Mouse (Mus musculus): ENCODE data around the gene Rras2. TPM values are rescaled to one million over a fixed set of nuclear protein-coding genes. Genes with fewer than 3 reads are reported as not detected.
A peak's percentile ranks its signal among the peaks of the same experiment; 100 is the strongest.

Rras2 gene
- polyA plus RNA-seq, 1 experiment from 2014 or later: 18.6 TPM

DNA sequence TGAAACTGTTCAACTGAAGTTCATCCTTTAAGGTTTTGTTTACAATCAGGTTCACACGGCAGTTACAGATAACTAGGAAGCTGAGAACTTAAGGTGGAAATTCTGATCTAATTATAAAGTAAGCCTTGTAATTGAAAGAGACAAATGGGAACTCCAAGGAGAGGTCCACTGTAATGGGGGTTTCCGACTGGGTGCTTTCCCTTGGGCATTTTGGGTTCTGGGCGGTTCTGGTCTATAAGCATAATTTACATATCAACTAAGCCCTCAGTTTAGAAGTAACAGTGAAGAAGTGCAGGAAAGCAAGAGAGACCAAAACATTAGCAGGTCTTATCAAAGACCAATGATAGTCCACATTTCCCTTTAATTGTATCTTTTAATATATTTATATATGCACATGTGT is 33.8 kb downstream of the Rras2 start:
- no peak overlapping the region for H3K27ac ChIP-seq
- no peaks in the 10 kb centered on the region for H3K9me3 ChIP-seq
- peaks cover 11% of the 10 kb centered on the region for H3K4me1 ChIP-seq (replicated peaks)
- H3K36me3 ChIP-seq: no peaks in the 10 kb centered on the region
- no peak for ATAC-seq
- 84% methylated on average over 3 of the region's 3 CpGs for WGBS
- no peaks in the 10 kb centered on the region for H3K27me3 ChIP-seq
- no peak overlapping the region for H3K9ac ChIP-seq (replicated peaks)
- H3K4me3 ChIP-seq (replicated peaks): no peak overlapping the region
- no peak overlapping the region for H3K4me2 ChIP-seq (replicated peaks)

DNA sequence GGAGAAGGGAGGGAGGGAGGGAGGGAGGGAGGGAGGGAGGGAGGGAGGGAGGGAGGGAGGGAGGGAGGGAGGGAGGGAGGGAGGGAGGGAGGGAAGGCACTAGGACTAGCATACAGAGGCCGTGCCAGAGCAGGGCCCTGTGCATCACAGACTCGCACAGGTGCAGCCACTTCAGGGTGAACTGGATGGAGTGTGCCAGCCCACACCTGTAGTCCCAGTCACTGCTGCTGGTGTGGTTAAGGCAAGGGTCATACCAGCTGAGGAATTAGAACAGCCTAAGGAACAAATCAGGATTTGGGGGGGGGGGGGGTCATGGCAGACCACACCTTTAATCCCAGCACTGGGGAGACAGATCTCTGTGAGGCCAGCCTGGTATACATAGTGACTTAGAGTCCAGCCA is 34.5 kb downstream of the Rras2 start:
- no peak overlapping the region for H3K9ac ChIP-seq (replicated peaks)
- H3K4me2 ChIP-seq (replicated peaks): no peak overlapping the region
- ATAC-seq: no peak
- no peaks in the 10 kb centered on the region for H3K36me3 ChIP-seq
- H3K27ac ChIP-seq: no peak overlapping the region
- peaks cover 6% of the 10 kb centered on the region for H3K4me1 ChIP-seq (replicated peaks)
- H3K4me3 ChIP-seq (replicated peaks): no peak overlapping the region
- H3K9me3 ChIP-seq: no peaks in the 10 kb centered on the region
- no peaks in the 10 kb centered on the region for H3K27me3 ChIP-seq
- whole genome bisulfite sequencing: 75% methylated on average over 2 of the region's 2 CpGs

DNA sequence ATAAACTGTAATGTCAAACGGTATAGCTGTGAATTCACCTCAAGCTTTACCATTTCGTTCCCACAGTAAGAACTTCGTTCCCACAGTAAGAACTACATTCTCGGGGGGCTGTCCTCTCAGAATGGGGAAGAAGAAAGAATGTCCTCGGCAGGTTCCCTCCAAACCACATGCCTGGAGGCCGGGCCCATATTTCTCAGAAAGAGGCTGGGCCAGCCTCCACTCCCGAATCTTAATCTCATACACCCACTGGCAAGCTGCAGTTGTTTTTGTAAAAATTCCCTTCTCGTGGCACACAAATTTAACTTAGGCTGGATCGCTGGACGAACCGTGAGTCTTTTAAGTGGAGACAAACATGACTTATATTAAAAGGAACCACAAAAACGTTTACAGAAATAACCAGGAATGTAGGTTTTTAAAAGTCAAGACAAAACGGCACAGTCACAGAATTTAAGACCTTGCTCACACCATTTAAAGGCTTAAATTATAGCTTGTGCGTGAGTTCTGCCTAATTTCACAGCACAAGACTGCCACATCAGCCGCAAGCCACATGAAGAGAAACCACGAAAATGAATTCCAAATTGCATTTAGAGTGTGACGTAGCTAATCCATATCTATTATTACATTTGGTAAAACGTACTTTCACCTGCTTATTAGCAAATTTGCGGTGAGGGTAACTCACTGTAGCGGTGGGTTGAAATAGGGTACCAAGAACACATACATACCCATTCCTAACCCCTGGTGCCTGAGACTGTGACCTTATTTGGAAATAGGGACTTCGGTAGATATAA is 35.8 kb downstream of the Rras2 start:
- no peaks in the 10 kb centered on the region for H3K9me3 ChIP-seq
- 85% methylated on average over 21 of the region's 21 CpGs for WGBS
- no peak overlapping the region for H3K4me3 ChIP-seq (replicated peaks)
- no peak overlapping the region for H3K4me2 ChIP-seq (replicated peaks)
- no peak overlapping the region for H3K9ac ChIP-seq (replicated peaks)
- H3K4me1 ChIP-seq (replicated peaks): no peaks in the 10 kb centered on the region; the same call in 1 of the 2 replicates
- no peak overlapping the region for H3K27ac ChIP-seq
- H3K36me3 ChIP-seq: no peaks in the 10 kb centered on the region
- no peak for ATAC-seq
- no peaks in the 10 kb centered on the region for H3K27me3 ChIP-seq

DNA sequence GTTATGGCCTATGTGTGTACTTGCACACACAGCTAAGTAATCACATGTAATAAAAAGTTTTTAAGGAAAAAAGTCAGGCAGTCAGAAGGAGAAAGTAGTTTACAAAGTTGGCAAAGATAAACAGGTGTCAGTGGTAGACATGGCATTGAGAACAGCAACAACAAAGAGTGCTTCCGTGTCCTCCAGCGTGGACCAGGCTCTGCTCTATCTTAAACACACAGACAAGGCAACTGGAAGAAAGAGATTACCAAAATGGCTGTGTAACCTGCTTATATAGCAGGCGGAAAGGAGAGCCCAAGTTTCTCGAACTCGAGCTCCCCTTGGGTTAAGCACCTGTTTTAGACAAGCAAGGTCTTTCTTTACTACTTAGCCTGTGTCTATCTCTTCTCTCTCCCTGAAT is 37.3 kb downstream of the Rras2 start:
- H3K9me3 ChIP-seq: no peaks in the 10 kb centered on the region
- H3K4me1 ChIP-seq (replicated peaks): no peaks in the 10 kb centered on the region
- no peaks in the 10 kb centered on the region for H3K27me3 ChIP-seq
- no peak overlapping the region for H3K27ac ChIP-seq
- no peak for ATAC-seq
- no peaks in the 10 kb centered on the region for H3K36me3 ChIP-seq
- no peak overlapping the region for H3K4me3 ChIP-seq (replicated peaks)
- no peak overlapping the region for H3K4me2 ChIP-seq (replicated peaks)
- no peak overlapping the region for H3K9ac ChIP-seq (replicated peaks)
- WGBS: 98% methylated on average over 5 of the region's 5 CpGs

DNA sequence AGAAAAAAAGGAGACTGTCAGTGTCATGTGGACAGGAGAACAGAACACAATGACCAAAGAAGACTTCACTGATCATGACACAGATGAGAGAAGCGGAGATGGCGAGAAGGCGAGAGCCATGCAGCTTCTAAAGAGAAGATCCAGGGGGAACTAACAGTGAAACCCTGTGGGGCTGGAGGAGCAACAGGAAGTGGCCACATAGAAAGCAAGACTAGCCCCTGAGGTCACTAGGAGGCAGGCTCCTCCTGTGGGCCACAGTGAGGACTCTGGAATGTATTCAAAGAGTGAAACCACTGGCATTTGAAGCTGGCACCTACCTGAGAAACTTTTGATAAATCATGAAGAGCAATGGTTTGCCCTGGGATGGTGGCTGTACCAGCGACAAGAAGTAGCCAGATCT is 38.2 kb downstream of the Rras2 start:
- H3K9me3 ChIP-seq: no peaks in the 10 kb centered on the region
- H3K36me3 ChIP-seq: no peaks in the 10 kb centered on the region
- H3K4me3 ChIP-seq (replicated peaks): no peak overlapping the region
- ATAC-seq: no peak
- no peak overlapping the region for H3K27ac ChIP-seq
- H3K27me3 ChIP-seq: no peaks in the 10 kb centered on the region
- no peak overlapping the region for H3K4me2 ChIP-seq (replicated peaks)
- WGBS: 97% methylated on average over 4 of the region's 4 CpGs
- no peaks in the 10 kb centered on the region for H3K4me1 ChIP-seq (replicated peaks)
- no peak overlapping the region for H3K9ac ChIP-seq (replicated peaks)

DNA sequence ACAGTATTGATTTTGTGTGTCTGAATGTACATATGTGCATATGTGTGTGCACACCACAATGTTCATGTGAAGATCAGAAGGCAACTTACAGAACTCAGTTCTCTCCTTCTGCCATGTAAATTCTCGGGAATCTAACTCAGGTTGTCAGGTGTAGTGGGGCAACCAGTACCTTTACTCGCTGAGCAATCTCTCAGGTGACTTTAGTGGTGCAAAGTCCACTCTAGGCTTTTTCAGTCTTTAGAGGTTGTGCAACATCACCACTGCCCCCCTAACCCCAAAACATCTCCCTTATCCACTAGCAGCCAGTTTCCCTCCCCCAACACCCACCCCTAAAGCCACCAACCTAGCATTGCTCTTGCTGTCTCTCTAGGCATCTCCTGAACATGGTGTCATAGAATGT is 43.0 kb downstream of the Rras2 start:
- WGBS: 91% methylated on average over 2 of the region's 2 CpGs

DNA sequence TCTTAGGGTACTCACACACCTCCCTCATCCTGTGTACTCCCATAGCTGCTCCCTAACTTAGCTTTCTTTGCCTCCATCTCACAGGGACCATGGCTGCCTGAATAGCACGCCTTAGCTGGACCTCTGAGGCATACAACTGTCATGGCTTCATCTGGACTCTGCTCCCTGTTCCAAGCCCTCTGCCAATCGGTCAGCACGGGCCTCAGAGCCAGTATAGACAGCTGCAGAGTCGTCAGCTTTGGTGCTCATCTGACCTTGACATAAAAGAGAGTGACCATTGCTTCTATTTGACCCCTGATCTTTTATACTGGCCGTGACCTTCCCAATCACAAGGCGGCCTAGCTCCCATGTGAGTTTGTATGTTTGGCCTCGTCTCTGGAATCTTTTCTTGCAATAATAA is 43.4 kb downstream of the Rras2 start:
- H3K27me3 ChIP-seq: no peaks in the 10 kb centered on the region
- WGBS: 58% methylated on average over 7 of the region's 7 CpGs
- no peak overlapping the region for H3K27ac ChIP-seq
- peaks cover 10% of the 10 kb centered on the region for H3K4me1 ChIP-seq (replicated peaks)
- H3K9me3 ChIP-seq: no peaks in the 10 kb centered on the region
- no peaks in the 10 kb centered on the region for H3K36me3 ChIP-seq
- no peak for ATAC-seq
- H3K9ac ChIP-seq (replicated peaks): no peak overlapping the region
- no peak overlapping the region for H3K4me3 ChIP-seq (replicated peaks)
- H3K4me2 ChIP-seq (replicated peaks): no peak overlapping the region

More for the DNA sequence above, 43.0 kb downstream of the Rras2 start:
- H3K9ac ChIP-seq (replicated peaks): no peak overlapping the region
- H3K4me2 ChIP-seq (replicated peaks): no peak overlapping the region
- H3K36me3 ChIP-seq: no peaks in the 10 kb centered on the region
- H3K4me3 ChIP-seq (replicated peaks): no peak overlapping the region
- H3K9me3 ChIP-seq: no peaks in the 10 kb centered on the region
- H3K27ac ChIP-seq: no peak overlapping the region
- no peak for ATAC-seq
- peaks cover 10% of the 10 kb centered on the region for H3K4me1 ChIP-seq (replicated peaks)
- no peaks in the 10 kb centered on the region for H3K27me3 ChIP-seq

DNA sequence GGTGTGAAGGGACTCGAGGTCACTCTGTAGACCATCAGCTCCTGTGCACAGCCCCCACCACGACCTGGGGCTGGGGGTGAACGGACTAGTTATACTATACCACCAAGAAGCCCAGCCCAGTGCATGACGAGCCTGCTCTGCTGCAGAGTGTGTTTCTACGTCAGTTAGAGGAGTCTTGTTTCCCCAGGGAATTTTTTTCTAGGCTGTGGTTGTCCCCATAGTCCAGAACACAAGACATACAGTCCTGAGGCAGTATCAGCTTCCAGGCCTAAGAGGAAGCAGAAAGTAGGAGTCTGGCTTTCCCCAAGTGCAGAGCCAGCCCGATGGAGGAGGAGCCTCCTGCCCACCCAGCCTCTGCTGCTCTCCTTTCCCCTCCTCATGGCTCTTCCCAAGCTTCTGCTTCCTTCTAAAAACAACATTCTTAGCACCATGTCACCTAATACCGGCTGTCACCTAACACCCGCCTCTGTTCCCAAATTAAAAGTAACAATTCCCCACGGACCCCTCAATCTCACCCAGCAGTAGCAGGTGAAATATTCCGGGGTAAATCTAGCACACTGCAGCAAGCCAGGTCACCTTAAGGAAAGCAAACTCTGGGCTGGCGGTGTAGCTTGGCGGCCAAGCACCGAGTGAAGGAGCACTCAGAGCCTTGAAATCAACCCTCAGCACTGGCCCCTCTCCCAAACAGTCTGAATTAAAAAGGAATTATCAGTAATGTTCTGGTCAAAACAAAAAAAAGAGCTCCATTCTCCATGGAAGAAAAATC is 45.5 kb downstream of the Rras2 start:
- no peak overlapping the region for H3K4me3 ChIP-seq (replicated peaks)
- no peak overlapping the region for H3K9ac ChIP-seq (replicated peaks)
- peak; percentile 49; the same call in 1 of the 2 replicates for ATAC-seq
- peaks cover 10% of the 10 kb centered on the region for H3K4me1 ChIP-seq (replicated peaks)
- no peak overlapping the region for H3K4me2 ChIP-seq (replicated peaks)
- no peaks in the 10 kb centered on the region for H3K27me3 ChIP-seq
- no peaks in the 10 kb centered on the region for H3K9me3 ChIP-seq
- H3K27ac ChIP-seq: no peak overlapping the region
- H3K36me3 ChIP-seq: no peaks in the 10 kb centered on the region
- 55% methylated on average over 13 of the region's 13 CpGs for WGBS

DNA sequence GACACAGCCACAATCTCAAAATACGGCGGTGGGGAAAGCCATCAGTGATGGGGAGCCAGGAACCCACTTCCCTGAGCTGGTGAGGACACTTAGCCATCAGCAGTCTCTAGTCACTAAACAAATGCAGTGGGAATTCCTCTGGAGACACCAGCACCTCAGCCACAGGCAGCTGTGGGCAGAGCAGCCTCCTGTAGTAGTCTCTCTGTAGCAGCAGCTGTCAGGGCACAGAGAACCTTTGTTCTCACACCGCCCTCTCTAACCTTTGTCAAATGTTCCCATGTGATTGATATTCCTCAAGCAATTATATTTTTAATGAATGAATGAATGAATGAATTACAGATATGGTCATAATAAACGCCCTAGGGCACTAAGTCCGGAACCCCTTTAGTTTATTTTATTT is 46.2 kb downstream of the Rras2 start:
- Histone ChIP-seq H3K9ac (replicated peaks) (no peak overlapping the region), H3K4me2 (replicated peaks) (no peak overlapping the region), H3K4me1 (replicated peaks) (peaks cover 17% of the 10 kb centered on the region), H3K27me3 (no peaks in the 10 kb centered on the region), H3K27ac (no peak overlapping the region), H3K9me3 (no peaks in the 10 kb centered on the region), H3K36me3 (no peaks in the 10 kb centered on the region), H3K4me3 (replicated peaks) (no peak overlapping the region)
- ATAC-seq: no peak
- WGBS: 85% methylated on average over 5 of the region's 5 CpGs

DNA sequence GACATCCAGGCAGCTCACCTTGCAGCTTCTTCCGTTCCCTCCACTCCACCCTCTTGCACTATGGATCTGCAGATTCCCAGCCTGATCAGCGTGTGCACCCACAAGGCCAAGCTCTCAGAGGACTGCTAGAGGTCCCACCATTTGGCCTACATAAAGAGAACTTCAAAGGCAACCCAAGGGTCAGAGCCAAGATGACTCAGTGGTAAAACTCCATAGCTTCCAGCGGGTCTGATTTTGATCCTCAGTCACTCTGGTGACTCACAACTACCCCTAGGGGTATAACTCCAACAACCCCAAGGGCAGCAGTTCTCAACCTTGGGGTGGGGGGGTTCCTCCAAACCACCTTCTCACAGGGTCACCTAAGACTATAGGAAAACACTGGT is 47.1 kb downstream of the Rras2 start:
- 92% methylated on average over 3 of the region's 3 CpGs for WGBS
- Histone ChIP-seq H3K27me3 (no peaks in the 10 kb centered on the region), H3K4me2 (replicated peaks) (no peak overlapping the region), H3K9me3 (no peaks in the 10 kb centered on the region), H3K4me1 (replicated peaks) (peaks cover 26% of the 10 kb centered on the region), H3K4me3 (replicated peaks) (no peak overlapping the region), H3K36me3 (no peaks in the 10 kb centered on the region), H3K9ac (replicated peaks) (no peak overlapping the region), H3K27ac (no peak overlapping the region)
- ATAC-seq: no peak

DNA sequence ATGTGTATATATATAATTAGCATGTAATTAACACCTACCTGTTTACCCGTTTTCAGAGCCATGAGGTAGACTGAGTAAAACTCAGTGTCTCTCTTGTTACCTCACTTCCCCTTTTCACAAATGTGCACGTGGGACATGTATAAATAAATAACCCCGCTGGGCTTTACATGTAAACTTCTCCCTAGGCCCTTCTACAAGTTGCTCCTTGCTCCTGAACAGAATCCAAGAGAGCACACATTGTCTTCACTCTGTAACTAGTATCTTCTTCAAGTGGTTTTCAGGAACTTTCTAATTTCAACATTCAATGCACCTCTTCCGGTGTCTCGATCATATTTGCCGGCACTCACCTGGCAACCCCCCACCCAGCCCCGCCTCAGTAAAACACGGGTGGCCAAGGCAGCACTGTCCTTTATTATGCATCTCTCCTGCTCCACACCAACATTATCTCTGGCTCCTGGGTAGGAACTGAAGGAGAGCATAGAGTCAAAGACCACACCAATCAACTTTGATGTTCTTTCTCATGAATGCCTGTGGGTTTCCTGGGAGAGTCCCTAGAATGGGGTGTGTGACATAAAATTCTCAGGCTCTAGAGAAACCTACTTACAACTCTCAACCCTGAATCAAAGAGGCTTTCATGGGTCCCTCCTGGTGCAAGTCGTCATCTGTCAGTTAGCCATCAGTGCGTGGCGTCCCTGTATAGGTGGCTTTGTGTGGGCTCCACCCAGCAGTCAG is 47.7 kb downstream of the Rras2 start:
- Histone ChIP-seq H3K27ac (no peak overlapping the region), H3K4me1 (replicated peaks) (peaks cover 29% of the 10 kb centered on the region), H3K36me3 (no peaks in the 10 kb centered on the region), H3K9ac (replicated peaks) (no peak overlapping the region), H3K9me3 (no peaks in the 10 kb centered on the region), H3K27me3 (no peaks in the 10 kb centered on the region), H3K4me2 (replicated peaks) (no peak overlapping the region), H3K4me3 (replicated peaks) (no peak overlapping the region)
- no peak for ATAC-seq
- 87% methylated on average over 11 of the region's 11 CpGs for WGBS

DNA sequence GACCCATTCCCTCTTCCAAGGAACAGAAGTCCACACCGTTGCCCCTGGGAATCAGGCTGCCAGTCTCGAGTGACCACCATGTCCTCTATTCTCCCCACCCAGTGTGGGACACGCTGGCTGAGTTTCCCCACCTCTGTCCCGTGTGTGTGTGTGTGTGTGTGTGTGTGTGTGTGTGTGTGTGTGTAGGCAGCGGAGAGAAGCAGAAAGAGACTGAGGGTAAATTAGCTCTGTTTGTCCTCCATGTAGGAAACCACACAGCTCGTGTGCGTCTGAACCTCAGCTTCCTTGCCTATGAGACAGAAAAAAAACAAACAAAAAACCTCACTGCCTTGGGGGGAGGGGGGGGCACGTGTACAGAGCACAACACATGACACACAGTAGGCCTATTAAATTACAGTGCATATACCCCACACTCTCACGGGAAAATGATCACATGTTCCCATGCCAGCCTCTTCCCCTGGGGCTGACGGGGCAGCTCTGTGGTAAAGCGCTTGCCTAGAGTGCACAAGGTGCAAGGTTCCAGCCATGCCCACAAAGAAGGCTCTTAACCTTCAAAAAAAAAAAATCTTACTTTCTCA is 48.5 kb downstream of the Rras2 start:
- ATAC-seq: no peak
- peaks cover 29% of the 10 kb centered on the region for H3K4me1 ChIP-seq (replicated peaks)
- H3K36me3 ChIP-seq: no peaks in the 10 kb centered on the region
- no peak overlapping the region for H3K9ac ChIP-seq (replicated peaks)
- no peak overlapping the region for H3K4me2 ChIP-seq (replicated peaks)
- H3K4me3 ChIP-seq (replicated peaks): no peak overlapping the region
- H3K27me3 ChIP-seq: no peaks in the 10 kb centered on the region
- WGBS: 88% methylated on average over 11 of the region's 11 CpGs
- no peaks in the 10 kb centered on the region for H3K9me3 ChIP-seq
- H3K27ac ChIP-seq: no peak overlapping the region

All from midbrain, embryonic 13.5 days (tissue).